Mouse (Mus musculus): ENCODE measurements around the gene B2m.
A peak's percentile ranks its signal among the peaks of the same experiment; 100 is the strongest.

B2m gene

DNA sequence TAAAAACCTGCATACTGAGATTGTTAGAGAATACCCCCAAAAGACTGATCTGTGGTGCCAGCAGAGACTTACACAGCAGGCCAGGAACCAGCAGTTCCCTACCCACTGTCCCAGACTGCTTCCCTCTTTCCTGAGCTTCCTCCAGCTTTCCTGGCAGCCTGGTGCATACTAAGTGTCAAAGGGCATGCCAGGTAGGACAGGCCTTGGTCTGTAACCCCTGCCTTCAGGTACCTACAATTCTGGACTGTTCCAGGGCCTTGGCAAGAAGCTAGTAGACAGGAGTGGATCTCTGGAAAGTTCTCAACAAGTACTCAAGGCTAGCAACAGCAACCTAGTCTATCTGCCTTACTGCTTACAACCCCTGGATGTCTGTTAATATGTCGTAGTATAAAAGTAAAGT, 3.7 kb downstream of the B2m start:
- no peak for DNase-seq

DNA sequence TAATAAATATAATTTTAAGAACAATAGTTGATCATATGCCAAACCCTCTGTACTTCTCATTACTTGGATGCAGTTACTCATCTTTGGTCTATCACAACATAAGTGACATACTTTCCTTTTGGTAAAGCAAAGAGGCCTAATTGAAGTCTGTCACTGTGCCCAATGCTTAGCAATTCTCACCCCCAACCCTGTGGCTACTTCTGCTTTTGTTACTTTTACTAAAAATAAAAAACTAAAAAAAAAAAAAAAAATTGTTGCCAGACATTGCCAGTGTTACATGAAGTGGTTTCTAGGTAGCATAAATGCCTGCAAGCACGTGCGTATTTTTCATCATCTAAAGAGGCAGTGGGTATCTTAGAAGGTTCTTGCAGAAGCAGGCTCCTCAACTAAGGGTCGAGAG, 5.4 kb downstream of the B2m start:
- no peak for DNase-seq

DNA sequence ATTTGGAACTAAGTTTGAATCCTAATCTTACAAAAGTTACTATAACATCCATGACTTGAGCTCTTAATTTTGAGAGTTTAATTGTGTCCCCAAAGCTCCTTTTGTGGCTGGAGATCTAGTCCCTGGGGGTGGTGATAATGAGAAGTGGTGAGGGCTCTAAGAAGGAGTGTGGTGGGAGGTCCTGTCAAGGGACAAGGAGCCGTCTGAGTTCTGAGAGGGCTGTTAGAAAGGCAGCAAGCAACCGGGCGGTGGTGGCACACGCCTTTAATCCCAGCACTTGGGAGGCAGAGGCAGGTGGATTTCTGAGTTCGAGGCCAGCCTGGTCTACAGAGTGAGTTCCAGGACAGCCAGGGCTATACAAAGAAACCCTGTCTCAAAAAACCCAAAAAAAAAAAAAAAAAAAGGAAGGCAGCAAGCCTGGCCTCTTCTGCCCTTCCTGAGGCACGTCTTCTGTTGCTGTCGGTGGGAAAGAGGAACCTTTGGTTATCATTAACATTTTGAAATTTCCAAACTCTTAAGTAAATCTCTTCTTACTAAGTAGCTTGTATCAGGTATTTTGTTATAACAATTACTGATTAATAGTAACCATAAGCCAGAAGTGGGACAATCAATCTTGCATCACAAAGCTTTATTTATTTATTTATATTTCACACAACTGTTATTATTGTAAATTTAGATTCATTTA, 6.3 kb downstream of the B2m start:
- no peak for DNase-seq

DNA sequence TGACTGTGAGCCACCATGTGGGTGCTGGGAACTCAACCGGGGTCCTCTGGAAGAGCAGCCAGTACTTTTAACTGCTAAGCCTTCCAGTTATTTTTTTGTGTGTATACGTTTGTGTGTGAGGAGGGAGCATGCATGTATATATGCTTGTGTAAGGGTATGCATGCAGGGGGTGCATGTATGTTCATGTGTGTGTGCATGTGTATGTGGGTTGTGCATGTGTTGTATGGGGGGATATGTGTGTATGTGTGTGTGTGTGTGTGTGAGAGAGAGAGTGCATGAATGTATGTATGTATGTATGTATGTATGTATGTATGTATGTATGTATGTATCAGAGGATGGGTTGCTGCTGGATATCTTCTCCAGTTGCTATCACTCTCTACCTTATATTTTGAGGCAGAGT, 7.0 kb downstream of the B2m start:
- no peak for DNase-seq

DNA sequence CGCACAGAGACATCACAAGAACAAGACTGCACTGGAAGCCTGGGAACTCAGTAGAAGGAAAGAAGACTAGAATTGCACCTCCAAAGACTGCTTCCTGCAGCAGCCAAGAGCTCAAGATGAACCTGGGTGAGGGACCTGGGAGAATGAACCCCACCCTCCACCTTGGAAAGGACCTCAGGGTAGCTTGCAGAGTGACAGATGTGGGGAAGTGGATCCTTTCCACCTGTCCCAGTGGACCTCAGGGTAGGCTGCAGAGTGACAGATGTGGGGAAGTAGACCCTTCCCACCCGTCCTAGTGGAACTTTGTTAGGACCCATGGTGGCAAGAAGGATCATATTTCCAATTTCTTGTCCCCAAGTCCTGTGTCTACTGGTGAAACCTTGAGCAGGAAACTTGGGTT, 7.8 kb downstream of the B2m start:
- no peak for DNase-seq

DNA sequence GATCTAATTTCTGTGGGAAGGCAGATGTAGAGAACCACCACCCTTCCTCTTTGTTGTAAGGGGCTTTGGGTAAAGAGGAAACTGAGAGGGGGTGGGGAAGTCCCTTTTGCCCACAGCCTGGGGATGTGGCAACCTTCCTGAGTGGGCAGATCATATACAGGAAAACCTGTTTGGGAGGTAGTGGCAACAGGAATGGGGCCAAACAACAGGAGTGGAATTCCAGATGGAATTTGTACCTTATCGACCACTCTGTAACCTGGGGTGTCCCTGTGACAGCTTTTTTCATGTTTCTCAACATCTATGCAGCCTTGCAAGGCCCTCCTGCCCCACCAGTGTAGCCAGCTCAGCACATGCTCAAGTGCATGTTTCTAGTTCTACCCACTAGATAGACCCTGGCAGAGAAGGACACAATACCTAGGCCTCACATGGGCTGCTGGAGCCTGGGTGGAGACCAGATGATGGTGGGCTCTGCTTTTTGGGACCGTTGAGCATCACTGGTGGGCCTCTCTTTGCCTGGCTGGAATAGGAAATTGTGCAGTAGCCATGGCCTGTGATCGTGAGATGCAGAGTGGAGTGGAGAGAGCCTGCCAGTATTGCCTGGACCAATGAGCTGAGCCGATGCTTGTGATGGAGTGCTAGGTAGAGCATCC, 8.7 kb downstream of the B2m start:
- no peak for DNase-seq

DNA sequence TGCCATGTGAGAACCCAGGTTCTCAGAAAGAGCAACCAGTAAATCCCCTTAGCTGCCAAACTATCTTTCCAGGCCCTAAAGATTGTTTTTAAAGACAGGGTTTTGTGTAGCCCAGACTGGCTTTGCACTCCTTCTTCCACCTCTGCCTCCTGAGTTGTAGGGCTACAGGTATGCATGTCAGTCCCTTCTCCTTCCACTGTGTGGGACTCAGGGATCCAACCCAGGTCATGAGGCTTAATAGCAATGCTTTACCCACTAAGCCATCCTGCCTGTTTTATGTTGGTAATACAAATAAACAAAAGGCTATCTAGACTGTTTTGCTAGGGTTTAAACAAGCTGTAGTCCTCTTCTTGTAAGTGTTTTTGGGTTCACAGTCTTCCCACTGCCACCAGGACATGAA, 10.1 kb downstream of the B2m start:
- no peak for DNase-seq

DNA sequence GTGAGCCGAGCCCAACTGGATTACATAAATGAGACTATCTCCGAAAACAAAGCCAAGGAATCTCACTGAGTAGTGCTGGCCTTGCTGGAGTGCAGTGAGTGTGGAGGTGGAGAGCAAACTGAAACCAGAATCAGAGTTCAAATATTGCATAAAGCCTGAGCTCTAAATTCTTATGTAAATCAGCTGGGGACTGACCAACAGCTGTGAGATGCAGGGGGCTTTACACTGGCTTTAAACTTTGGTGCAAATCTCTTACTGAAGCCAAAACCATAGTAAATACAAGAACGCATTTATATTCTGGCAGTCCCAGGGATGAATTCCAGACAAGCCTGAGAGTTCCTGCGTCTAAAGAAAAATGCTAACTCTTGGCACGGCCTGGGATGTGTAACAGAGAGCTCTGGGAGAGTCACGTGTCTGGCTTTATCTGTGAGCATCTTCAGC, 10.9 kb downstream of the B2m start:
- DNase-seq: no peak

DNA sequence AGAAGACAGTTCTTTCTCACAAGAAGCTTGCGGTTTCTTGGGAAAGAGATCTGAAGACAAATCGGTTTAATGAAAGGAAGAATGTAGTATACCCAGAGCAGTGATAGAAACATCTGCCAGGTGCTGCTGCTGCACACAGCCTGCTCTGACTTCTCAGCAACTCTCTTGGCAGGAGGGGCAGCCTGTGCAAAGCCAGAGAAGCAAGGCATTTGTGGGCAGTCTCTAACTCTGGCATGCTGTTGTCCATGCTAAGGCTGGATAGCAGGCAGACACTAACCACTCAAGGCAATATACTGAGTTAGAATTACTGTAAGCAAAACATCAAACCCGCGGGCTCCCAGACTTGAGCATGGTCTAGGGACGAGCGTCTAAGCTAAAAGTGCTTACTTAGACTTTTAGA, 12.2 kb downstream of the B2m start:
- no peak for DNase-seq

DNA sequence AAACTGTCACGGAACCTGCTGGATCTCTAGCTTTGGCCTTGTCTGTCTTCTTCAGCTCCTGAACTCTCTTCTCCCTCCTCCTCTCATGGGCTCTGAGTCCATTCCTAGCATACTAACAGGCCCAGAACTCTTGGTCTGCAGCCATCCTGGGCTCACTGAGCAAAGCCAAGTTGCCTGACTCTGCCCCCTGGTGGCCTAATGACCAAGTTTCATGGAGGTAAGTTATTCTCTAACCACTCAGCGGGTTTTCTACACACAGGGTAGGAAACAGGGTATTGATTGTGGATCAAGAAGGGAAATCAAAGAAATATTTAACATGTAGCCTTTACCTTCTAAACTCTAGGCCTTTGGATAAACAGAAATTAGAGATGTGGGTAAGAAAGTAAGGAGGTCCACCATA, 13.2 kb downstream of the B2m start, which contains the start of gene Trim69:
Gene Trim69, plus strand, starts transcription at position 21 of the 400 bp plus-strand sequence.
- DNase-seq: peak; percentile 78 to 82

DNA sequence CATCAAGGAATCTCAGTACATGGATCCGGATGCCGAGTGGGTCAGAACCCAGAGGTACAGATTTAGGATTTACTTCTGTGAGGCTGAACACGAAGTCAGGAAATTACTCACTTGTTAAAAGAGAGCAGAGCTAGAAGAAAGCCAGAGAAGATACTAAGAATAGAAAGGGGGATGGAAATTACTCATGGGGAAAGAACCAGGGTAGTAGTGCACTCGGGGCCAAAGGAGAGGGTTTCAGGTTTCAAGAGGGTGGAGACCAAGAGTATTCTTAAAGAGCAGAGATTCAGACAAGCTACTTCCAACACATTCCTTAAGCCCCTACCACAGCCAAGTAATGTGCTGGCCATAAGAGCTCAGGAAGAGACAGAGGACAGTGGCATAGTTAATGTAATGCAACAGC, 14.1 kb downstream of the B2m start:
- no peak for DNase-seq

DNA sequence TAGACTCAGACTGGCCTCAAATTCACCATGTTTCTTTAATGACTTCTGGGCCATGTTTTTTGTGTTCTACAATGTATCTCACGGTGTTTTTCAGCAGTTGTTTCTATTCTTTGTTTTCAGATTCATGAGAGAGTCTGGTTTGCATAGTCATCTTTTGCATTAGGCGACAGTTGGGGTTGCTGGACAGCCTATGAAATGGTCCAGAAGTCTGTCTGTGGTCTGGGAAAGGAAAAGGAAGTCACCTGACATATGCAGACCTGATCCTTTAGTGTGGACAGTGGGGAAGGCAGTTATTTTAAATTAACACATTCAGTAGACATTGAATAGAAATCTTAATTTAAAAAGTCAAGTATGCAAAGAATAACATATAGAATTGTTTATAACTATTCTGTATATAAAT, 15.0 kb downstream of the B2m start:
- DNase-seq: no peak

DNA sequence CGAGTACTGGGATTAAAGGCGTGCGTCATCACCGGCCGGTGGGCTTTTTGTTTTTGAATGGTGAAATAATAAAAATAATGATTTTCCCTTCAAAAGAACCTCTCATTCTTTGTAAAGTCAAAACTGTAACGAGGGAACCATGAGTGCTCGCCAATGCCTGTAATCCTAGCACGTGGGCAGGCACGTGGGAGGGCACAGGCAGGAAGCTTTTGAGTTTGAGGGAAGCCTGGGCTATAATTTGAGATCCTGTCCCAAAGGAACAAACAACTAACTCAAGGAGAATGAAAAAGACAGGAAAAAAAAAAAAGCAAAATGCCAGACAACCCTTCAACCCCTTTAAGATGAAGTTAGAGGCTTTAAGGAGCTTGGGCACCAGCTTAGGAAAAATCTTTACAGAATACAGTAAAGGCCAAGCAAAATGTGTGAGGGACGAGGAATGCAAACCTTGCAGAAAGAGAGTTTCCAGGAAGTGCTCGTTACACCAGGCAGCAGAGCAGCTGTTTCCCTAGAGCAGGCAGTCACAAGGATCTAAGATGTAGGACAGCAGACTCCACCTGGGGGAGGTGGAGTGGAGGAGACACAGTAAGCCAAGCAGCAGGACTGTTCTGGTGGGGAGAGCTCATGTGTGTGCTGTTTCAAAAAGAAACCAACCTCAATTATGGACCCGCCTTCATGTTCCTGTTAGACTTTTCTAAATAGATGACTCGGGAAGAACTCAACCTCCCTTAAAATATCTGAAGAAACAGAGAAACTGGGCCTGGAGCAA, 16.1 kb downstream of the B2m start:
- no peak for DNase-seq

DNA sequence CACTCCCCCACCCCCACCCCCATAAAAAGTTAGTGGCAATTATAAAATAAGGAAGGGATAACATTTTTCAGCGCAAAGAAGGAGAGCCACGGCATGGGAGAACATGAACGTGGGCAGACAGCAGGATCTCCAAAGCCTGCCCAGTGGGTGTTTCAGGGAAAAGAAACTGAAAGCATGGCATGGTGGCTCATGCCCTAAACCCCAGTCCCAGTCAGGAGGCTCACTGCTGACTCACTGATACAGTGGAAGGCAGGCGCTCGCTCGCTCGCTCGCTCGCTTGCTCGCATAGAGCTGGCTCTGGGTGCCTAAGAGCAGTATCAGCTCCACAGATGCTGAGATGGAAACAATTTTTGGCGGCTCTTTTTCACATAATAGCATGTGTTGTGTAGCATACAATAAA, 16.8 kb downstream of the B2m start:
- no peak for DNase-seq

DNA sequence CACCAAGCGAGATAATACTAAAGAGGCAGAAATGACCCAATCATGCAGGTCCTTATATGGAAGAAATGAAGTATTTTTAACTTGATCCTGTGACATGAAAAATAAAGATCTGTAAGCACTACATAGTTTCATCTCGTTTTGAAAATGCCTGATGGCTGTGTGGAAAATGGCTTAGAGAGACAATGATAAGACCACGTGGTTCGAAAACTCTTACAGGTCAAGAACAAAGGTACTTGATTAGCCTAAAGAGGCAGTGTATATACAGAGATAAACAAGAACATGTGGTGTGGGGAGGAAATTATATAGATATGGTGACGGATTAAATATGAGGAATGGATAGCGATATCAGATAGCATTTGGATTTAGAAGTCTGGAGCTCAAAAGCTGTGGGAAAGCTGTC, 23.8 kb downstream of the B2m start:
- no peak for DNase-seq

DNA sequence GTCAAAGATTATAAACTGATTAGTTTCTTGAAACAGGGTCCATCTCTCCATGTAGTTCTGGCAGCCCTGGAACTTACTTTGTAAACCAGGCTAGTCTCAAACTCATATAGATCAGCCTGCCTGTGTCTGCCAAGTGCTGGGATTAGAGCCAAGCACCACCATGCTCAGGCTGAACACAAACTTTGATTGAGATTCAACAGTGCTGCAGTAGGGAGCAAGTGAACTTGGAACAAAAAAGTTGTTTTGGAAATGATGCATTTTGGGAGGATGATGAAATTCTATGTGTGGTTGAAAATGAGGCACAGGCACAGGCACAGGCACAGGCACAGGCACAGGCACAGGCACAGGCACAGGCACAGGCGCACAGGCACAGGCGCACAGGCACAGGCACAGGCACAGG, 24.7 kb downstream of the B2m start:
- DNase-seq: no peak

DNA sequence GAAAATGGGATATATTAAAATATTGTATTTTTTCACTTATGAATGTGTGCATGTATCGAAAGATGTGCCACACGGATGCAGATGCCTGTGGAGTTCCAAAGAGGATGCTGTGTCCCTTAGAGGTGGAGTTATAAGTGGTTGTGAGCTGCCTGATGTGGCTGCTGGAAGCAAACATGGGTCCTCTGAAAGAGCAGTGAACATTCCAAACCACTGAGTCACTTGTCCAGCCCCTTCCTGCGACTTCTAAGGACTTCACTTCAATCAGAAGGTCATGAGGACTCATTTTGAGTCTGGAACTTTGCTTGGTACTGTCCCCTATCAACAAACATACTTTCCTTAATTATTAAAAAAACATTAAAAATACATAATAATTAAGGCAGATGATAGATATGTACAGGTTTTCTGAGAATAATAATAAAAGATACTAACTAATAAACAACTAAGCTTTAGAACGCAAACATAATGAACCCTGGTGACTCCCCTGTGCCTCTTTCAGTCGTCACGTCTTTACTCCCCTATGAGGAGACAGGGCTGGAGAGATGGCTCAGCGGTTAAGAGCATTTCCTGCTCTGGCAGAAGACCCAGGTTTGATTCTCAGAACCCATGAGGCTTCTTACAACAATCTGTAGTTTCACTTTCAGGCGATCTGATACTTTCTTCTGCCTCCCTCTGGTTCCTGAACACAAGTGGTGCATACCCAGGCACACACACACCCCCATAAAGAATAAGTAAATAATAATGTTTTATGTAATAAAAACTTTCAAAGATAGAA, 32.8 kb downstream of the B2m start:
- no peak for DNase-seq

DNA sequence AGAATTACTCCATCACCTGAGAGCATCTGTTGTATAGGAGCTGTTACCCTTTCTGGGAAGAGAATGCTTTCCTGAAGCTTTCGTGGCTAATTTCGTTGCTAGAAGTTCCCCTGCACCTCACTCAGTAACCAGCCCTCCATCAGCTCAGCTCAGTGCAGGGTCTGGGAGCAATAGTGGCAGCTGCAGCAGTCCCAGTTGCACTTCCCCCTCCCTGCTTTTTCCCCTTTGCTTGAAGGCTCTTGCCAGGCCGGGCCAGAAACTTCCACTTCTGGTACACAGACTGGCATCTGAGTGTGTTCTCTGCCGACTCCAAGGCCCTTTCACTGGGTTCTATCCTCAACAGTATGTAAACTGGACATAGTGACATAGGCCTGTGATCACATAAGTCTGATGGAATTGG, 37.6 kb downstream of the B2m start:
- DNase-seq: no peak

DNA sequence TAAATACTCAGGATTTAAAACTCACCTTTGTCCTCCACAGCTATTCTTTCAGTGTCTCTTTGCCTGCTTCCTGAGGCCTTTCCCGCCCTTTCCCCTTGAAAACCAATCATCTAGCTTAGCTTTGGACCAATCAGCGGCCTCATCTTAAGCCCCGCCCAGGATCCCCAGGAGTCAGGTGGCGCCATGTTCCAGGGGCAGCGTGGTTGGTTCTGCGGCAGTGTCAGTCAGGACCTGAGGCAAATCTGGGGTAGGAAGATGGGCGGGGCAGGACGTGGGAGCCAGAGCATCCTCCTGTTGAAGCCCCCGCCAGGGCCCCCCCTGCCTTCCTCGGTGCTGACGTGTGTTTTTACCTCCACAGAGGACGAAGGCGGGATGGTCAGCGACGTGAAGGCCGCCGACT, 38.6 kb downstream of the B2m start, which contains the start of the genes Patl2 and Terb2:
Gene Patl2, minus strand, starts transcription at position 84 of the 400 bp plus-strand sequence.
Gene Terb2, plus strand, starts transcription at position 167 of the 400 bp plus-strand sequence.
- DNase-seq: no peak

DNA sequence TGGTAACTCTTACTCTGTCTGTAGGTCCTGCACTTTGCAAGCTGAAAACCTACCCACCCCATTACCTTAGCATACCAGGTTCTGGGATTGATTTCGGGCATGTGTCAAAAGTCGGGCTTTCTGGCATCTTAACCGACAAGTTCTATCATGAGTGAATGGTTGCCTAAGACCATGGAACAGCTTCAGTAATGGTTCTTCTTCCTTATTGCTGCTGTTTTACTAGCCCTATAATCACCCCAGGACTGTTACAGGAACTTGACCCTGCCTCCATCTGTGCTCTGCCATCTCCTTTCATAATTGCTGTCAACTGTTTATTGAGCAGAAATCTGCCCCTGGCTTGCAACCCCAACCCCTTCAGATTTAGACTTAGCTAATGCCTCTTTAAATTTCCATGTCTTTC, 39.3 kb downstream of the B2m start:
- DNase-seq: no peak

DNA sequence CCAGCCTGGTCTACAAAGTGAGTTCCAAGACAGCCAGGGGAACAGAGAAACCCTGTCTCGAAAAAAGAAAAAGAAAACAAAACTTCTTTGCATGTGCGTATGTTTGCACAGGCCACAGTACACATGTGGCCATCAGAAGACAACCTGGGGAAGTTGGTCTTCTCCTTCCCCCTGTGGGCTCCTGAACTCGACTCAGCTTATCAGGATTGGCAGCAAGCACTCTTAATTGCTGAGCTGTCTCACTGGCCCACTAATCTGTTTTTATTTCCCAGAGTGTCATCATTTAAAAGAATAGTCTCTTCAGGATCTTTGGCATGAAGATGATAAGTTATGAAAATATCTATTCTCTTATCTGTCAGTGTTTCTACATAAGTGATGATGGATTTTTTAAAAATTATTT, 44.4 kb downstream of the B2m start:
- DNase-seq: no peak

DNA sequence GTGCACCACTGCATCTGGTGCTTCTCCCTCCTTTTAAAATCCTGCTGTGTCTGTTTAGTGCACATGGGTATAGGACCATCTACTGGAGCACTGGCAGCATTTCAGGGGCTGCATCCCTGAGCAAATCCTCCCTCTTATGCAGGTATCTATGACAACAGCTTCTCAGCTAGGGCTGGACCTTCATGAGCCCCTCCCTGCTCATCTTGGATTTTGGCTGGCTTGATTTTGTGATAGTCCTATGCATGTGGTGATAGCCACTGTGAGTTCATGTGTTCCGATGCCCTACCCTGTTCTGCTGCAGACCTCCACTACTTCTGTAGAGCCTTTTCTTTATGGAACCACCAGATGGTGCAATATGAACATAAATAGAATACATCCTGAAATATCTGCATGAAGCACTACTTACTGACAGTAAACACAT, 47.0 kb downstream of the B2m start:
- DNase-seq: no peak

DNA sequence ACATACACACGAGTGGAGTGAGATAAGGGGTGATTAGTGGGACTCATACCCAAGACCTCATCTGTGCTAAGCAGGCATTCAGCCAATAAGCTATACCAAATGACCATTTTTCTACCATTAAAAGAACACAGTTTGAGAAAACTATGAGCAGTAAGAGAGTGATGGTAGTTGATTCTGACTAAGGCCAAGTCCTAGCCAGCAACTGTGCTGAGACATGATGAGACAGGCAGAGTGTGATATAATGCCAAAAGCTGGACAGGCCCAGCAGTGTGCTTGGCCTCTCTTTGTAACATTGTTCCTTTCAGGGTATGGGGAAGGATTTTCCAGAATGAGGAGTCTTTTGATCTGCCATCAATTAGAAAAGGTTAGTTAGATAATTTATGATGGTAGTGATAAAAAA, 54.0 kb downstream of the B2m start:
- no peak for DNase-seq

Data from cerebellum, postnatal 36 days (tissue).